Mouse (Mus musculus) stomach, embryonic 14.5 days (tissue): Measurements from ENCODE around the gene Slc22a12. TPM values are rescaled to one million over a fixed set of nuclear protein-coding genes. Genes with fewer than 3 reads are reported as not detected.

Source experiments
- ATAC-seq: fragments of 200-750 bp; cut with Nextera tagmentation; 2 replicates; pipeline ENCODE4 v1.8.0; 2017; ENCODE audit warnings: low read depth, moderate TSS enrichment; ENCODE audit not compliant: insufficient number of reproducible peaks, insufficient read depth, low FRiP score
- H3K27ac ChIP-seq: fragments of 300-500 bp; sonication (generic); 2 replicates; pipeline ENCODE4 v1.5.1; 2014; ENCODE audit warnings: mild to moderate bottlenecking, low read length, moderate library complexity, mixed read lengths
- H3K27me3 ChIP-seq: fragments of 300-500 bp; sonication (generic); 2 replicates; pipeline ENCODE4 v1.6.1; 2014; ENCODE audit warnings: low read length, control low read depth, mixed read lengths; ENCODE audit not compliant: control insufficient read depth, insufficient read depth
- H3K36me3 ChIP-seq: fragments of 300-500 bp; sonication (generic); 2 replicates; pipeline ENCODE4 v1.6.1; 2014; ENCODE audit warnings: mild to moderate bottlenecking, control low read depth, low read length, moderate library complexity, mixed read lengths; ENCODE audit not compliant: control insufficient read depth, insufficient read depth
- H3K4me1 ChIP-seq: fragments of 300-500 bp; sonication (generic); 2 replicates; pipeline ENCODE4 v1.6.1; 2014; ENCODE audit warnings: low read length, control low read depth, mixed read lengths; ENCODE audit not compliant: control insufficient read depth, insufficient read depth
- H3K4me2 ChIP-seq: fragments of 300-500 bp; sonication (generic); replicated peaks from 2 replicates; pipeline ENCODE4 v1.6.1; 2014; ENCODE audit warnings: low read depth, low read length, control low read depth
- H3K4me3 ChIP-seq: fragments of 300-500 bp; sonication (generic); 2 replicates; pipeline ENCODE4 v1.5.1; 2014; ENCODE audit warnings: low read depth, low read length, control low read depth
- H3K9ac ChIP-seq: fragments of 300-500 bp; sonication (generic); replicated peaks from 2 replicates; pipeline ENCODE4 v1.6.1; 2014; ENCODE audit warnings: low read depth, mild to moderate bottlenecking, control low read depth, low read length, moderate library complexity, mixed read lengths
- H3K9me3 ChIP-seq: fragments of 300-500 bp; sonication (generic); 2 replicates; pipeline ENCODE4 v1.6.1; 2016; ENCODE audit warnings: low read depth, low read length, control low read depth; ENCODE audit not compliant: control insufficient read depth
- WGBS: fragments of 180-500 bp; shearing (Covaris S2); extraction: QIAGEN DNeasy Blood & Tissue Kit; methylation state at CpG from one replicate; pipeline ENCODE4 v1.1.7; 2014; 5-methylcytosine and 5-hydroxymethylcytosine counted together
- polyA plus RNA-seq: library from polyadenylated mRNA; unstranded; fragments of >200 nt; fragmentation: Nextera tagmentation; extraction: Ambion mirVana; gene quantifications from 2 replicates; pipeline ENCODE4 v1.2.1, GENCODE M21; 2014

Slc22a12 gene
- polyA plus RNA-seq, 1 experiment from 2014 or later: not detected

- 31% methylated on average over 8 of the region's 8 CpGs for WGBS
- Histone ChIP-seq H3K4me1 (no peaks in the 10 kb centered on the region), H3K4me3 (no peak overlapping the region), H3K36me3 (no peaks in the 10 kb centered on the region), H3K4me2 (no peak overlapping the region), H3K9me3 (no peaks in the 10 kb centered on the region), H3K27me3 (no peaks in the 10 kb centered on the region), H3K9ac (no peak overlapping the region), H3K27ac (peak overlapping the region; percentile 33; the same call in 1 of the 2 replicates)
- no peak for ATAC-seq
Measured at GRCm38 (mm10) chr19:6553819-6554582, 11.2 kb upstream of the Slc22a12 start.

DNA sequence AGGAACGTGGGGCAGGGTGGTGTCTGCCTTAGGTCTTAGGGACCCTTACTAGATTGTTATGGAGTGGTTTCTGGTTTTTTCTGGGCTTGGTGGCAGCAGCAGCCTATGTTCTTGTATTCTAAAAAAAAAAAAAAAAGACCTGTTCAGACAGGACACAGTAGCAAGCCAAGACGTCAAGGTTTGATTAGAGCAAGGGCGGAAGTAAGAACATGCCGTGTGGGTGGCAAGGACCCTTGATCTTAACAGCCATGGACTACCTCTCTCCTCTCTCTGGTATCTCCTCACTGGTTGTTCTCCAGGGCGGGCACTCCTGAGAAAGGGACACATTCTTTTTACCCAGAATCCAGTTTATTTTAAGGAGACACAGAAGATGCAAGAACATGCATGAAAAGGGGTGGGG lies 10.3 kb upstream of the Slc22a12 start:
- no peak for ATAC-seq
- Histone ChIP-seq H3K27me3 (no peaks in the 10 kb centered on the region), H3K27ac (no peak overlapping the region), H3K9me3 (no peaks in the 10 kb centered on the region), H3K9ac (no peak overlapping the region), H3K4me3 (no peak overlapping the region), H3K4me1 (no peaks in the 10 kb centered on the region), H3K36me3 (no peaks in the 10 kb centered on the region), H3K4me2 (no peak overlapping the region)
- WGBS: 66% methylated on average over 5 of the region's 5 CpGs

- Histone ChIP-seq H3K9ac (no peak overlapping the region), H3K36me3 (no peaks in the 10 kb centered on the region), H3K27ac (no peak overlapping the region), H3K4me1 (no peaks in the 10 kb centered on the region), H3K4me3 (no peak overlapping the region), H3K9me3 (no peaks in the 10 kb centered on the region), H3K4me2 (no peak overlapping the region), H3K27me3 (no peaks in the 10 kb centered on the region)
- 76% methylated on average over 4 of the region's 4 CpGs for WGBS
- ATAC-seq: peak; percentile 49; the same call in 1 of the 2 replicates
Measured at GRCm38 (mm10) chr19:6552302-6553028, 9.6 kb upstream of the Slc22a12 start.

DNA sequence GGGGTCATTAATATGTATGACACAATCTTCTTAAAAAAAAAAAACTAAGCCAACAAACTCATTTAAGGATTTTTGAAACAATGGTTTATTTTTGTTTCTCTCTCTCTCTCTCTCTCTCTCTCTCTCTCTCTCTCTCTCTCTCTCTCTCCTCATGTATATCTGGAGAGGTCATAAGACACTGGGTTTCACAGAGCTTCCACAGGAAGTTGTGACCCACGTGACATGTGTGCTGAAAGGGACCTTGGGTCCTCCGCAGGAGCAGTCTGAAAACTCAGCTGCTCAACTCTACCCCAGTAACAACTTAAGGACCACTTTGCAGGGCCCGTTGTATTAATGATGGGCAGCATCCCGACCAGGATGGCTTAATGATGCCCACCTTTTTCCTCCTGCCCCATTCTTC lies 8.4 kb upstream of the Slc22a12 start:
- Histone ChIP-seq H3K27me3 (no peaks in the 10 kb centered on the region), H3K9ac (no peak overlapping the region), H3K4me2 (no peak overlapping the region), H3K9me3 (no peaks in the 10 kb centered on the region), H3K4me1 (no peaks in the 10 kb centered on the region), H3K36me3 (no peaks in the 10 kb centered on the region), H3K27ac (no peak overlapping the region), H3K4me3 (no peak overlapping the region)
- WGBS: 63% methylated on average over 4 of the region's 4 CpGs
- ATAC-seq: no peak

DNA sequence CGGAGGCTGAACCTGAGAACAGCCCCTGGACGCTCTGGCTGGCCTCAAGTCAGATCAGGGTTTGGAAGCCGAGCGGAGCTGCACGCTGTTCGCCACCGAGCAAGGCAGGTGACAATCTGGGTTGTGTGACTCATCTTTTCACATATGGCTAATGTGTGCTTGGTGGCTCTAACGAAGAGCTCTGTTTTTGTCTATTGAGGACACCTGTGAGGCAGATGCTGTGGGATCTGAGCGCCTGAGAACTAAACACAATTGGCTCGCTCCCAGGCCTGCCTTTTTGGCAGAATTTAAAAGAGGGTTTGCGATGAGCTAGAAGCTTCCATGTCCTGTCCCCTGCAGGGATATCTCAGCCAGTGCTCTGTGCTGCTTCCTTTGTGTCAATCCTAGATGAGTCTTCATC lies 6.7 kb upstream of the Slc22a12 start:
- ATAC-seq: no peak
- Histone ChIP-seq H3K36me3 (no peaks in the 10 kb centered on the region), H3K27me3 (no peaks in the 10 kb centered on the region), H3K4me3 (no peak overlapping the region), H3K9ac (no peak overlapping the region), H3K27ac (no peak overlapping the region), H3K4me2 (no peak overlapping the region), H3K4me1 (no peaks in the 10 kb centered on the region), H3K9me3 (no peaks in the 10 kb centered on the region)
- 87% methylated on average over 11 of the region's 11 CpGs for WGBS

GRCm38 (mm10) chr19:6548431-6549410 lies 5.9 kb upstream of the Slc22a12 start:
- H3K9me3 ChIP-seq: no peaks in the 10 kb centered on the region
- WGBS: 67% methylated on average over 16 of the region's 16 CpGs
- no peak overlapping the region for H3K4me2 ChIP-seq
- H3K4me1 ChIP-seq: no peaks in the 10 kb centered on the region
- H3K9ac ChIP-seq: no peak overlapping the region
- no peak overlapping the region for H3K4me3 ChIP-seq
- no peaks in the 10 kb centered on the region for H3K36me3 ChIP-seq
- H3K27ac ChIP-seq: no peak overlapping the region
- no peaks in the 10 kb centered on the region for H3K27me3 ChIP-seq
- ATAC-seq: no peak

DNA sequence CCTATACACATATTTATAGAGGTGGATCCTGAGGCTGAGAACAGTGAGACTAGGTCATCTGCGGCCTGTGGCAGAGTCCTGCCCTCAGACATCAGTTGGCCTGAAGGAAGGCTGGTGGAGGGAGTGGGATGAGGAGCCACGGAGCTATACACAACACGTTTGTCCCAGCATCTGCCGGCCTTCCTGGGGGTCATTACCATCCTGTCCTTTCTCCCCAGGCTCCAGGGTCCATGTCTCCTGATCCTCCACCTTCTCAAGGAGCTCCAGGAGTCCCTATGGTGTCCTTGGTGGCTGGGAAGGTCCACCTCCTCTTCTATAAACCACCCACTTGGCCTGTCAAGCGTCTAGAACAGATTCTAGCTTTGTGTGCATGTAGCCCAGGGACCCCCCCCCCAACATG lies 5.0 kb upstream of the Slc22a12 start:
- no peaks in the 10 kb centered on the region for H3K36me3 ChIP-seq
- H3K4me1 ChIP-seq: no peaks in the 10 kb centered on the region
- H3K9me3 ChIP-seq: no peaks in the 10 kb centered on the region
- no peak overlapping the region for H3K27ac ChIP-seq
- no peaks in the 10 kb centered on the region for H3K27me3 ChIP-seq
- no peak overlapping the region for H3K4me3 ChIP-seq
- ATAC-seq: no peak
- no peak overlapping the region for H3K4me2 ChIP-seq
- H3K9ac ChIP-seq: no peak overlapping the region
- 85% methylated on average over 5 of the region's 5 CpGs for WGBS

DNA sequence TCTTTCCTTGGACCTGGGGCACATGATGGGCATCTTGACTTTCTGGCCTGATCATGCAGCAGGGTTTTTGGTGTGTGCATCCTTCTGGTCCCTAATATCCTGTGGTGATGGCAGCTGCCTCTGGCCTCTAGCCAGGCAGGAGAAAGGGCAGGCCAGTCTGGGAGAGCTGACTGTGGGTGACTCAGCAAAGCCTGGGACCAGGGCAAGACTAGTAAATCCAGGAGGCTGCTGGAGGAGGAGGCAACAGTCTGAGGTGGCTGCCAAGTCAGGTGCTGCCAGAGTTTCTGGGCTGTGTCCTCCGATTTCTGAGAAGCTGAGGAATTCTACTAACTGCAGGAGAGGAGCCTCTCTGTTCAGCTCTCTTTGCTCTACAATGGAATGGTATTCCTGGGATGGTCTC lies 3.3 kb upstream of the Slc22a12 start:
- H3K4me3 ChIP-seq: no peak overlapping the region
- no peak overlapping the region for H3K4me2 ChIP-seq
- H3K9ac ChIP-seq: no peak overlapping the region
- H3K27ac ChIP-seq: no peak overlapping the region
- no peak for ATAC-seq
- H3K36me3 ChIP-seq: no peaks in the 10 kb centered on the region
- H3K4me1 ChIP-seq: no peaks in the 10 kb centered on the region
- WGBS: 57% methylated on average over 1 of the region's 1 CpGs
- H3K9me3 ChIP-seq: no peaks in the 10 kb centered on the region
- H3K27me3 ChIP-seq: no peaks in the 10 kb centered on the region
